Mouse (Mus musculus) embryonic fibroblast, embryonic 13.5 days (primary cell): ENCODE measurements around the gene Copb1.

Experiments
- CTCF ChIP-seq: IDR thresholded peaks from 2 replicates; pipeline ENCODE4 v1.5.1; 2011; ENCODE audit warnings: mild to moderate bottlenecking, control low read depth, low read length, moderate library complexity, borderline replicate concordance; ENCODE audit not compliant: insufficient read depth
- POLR2A ChIP-seq: IDR thresholded peaks from 2 replicates; pipeline ENCODE4 v1.6.1; 2011; ENCODE audit warnings: low read depth, mild to moderate bottlenecking, control low read depth, low read length, moderate library complexity

- TF ChIP-seq CTCF (no peak), POLR2A (no peak)
These were observed 77.9 kb downstream of the Copb1 start for GRCm38 (mm10) chr7:114176588-114176987.
